Mouse (Mus musculus) ES-CJ7 (cell line): ENCODE results near the gene Eef2k.
"Not testable (repeated sequence)": the region's sequence is repeated elsewhere in the genome, so short reads cannot be mapped to it uniquely, and the experiment has no call there.

ENCODE experiments used
- DNase-seq: peaks from one replicate; pipeline ENCODE4 v3.0.0; 2011; ENCODE audit warnings: low read depth, low spot score

Eef2k gene

DNA sequence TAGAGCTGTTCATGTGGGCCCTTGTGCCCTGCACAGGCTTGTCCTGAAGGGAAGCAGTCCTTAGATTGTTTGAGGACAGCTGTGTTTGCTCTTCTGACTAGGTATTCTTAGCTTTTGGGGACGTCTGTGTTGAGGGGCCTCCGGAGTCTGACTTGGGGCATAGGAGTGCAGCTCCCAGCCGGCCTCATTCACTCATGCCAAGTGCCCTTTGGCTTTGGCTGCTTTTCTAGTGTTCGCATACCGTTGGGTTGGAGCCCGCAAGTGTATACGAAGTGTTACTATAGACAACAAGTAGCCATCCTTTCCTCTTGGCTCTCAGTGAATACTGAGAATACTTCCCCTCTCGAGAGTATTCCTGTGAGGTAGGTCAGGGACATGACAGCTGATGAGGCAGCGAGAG is 95.6 kb downstream of the Eef2k start:
- no peak for DNase-seq

DNA sequence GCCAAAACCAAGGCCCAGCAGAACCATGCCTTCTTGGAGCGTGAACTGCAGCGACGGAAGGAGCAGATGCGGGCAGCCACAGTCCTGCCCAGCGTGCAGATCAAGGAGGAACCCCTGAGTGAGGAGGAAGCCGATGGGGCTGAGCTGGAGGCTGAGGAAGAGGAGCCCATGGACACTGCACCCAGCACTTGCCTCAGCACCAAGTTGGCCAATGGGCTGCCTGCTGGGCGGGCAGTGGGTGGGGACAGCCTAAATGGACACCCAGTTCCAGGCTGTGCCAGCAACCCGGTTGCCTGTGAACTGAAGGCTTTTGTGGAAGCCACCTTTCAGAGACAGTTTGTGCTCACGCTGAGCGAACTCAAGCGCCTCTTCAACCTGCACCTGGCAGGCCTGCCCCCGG is 97.7 kb downstream of the Eef2k start:
- DNase-seq, result no peak

DNA sequence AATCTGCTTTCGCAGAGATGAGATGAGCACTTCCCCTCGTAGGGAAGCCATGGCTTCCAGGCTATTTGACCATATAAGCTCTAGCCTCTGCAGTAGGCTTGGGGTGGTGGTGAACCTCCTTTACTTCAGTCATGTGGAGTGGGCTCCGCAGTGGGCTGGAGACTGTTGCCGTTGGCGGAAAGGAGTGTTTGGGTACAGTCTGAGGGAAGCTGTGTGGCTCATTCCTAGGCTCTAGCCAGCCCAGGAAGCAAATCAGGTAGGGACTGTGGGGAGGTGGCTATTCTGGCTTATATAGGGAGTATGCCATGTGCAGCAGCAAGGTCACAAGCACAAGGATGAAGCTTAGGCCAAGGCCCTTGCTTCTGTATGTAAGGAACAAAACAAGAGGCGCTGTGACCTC is 98.6 kb downstream of the Eef2k start:
- DNase-seq, result no peak

DNA sequence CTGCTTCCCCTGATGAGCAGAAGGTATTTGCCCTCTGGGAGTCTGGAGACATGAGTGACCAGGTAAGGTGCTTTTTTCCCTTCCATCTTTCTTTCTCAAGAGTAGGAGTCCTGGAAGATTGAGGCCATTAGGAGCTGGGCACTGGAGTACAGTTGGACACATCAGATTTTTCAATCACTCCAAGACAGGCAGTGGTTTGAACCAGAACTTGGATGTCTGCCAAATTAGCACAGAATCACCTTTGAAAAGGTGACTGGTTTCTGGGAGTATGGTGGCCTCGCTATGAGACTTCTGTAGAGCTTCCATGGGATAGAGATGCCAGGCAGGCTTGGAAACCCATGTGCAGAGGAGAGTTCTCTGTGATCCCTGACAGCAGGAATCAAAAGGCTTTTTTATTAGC is 99.9 kb downstream of the Eef2k start:
- no peak for DNase-seq

DNA sequence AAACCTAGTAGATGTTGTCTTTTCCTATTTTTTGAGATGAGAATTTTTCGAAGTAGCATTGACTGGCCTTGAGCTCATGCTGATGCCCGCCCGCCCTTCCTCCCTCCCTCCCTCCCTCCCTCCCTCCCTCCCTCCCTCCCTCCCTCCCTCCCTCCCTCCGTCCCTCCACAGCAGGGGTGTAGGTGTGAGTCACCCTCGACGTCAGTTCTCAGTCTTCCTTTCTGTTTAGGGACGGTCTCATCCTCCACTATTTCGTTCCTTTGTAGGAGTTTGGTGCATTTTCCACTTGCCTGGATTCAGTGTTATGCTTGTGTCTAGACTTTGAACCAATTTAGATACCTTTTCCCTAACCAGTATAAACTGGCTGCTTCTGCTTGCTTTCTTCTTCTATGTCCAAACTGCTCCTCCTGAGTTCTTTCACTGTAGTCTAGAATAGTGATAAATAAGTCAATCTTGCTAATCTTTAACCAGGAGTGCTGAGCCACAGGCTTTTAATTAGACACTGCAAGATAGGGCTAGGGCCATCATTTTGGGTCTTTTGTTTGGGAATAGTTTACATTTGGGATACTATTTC is 101.4 kb downstream of the Eef2k start:
- no peak for DNase-seq

DNA sequence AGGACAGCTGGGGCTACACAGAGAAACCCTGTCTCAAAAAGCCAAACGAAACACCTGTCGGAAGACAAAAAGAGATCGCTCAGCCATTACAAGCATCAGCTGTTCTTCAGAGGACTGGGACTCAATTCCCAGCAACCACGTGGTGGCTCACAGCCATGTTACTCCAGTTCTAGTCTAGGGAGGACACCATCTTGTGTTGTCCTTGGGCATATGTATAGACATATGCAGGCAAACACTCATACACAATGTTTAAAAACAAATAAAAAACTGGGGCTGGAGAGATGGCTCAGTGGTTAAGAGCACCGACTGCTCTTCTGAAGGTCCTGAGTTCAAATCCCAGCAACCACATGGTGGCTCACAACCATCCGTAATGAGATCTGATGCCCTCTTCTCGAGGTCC is 111.0 kb downstream of the Eef2k start:
- DNase-seq, result not testable (repeated sequence)
